Mouse (Mus musculus): ENCODE measurements around the gene Tiam1.
A peak's percentile ranks its signal among the peaks of the same experiment; 100 is the strongest.

The Tiam1 gene

GRCm38 (mm10) chr16:89773657-89774552, 369.7 kb downstream of the Tiam1 start:
- peak; percentile 89 for DNase-seq

GRCm38 (mm10) chr16:89765919-89766318, 377.6 kb downstream of the Tiam1 start:
- no peak for DNase-seq

DNA sequence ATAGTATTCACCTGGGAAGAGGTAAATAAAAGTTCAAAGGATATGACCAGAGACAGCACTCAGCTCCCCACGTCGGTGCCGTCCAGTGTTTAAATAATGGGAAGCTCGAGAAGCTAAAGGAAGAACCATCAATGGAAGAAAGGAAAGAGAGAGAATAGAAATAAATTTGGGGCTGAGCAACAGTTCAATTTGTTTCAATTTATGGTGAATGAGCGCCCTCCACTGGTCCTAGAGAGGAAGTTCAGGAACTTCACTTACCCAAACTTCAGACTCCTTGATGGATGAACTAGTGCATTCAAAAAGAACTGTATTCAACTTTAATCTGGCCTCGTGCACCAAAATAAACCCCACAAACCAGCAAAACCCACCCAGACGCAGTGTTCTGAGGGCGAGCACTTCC, 378.1 kb downstream of the Tiam1 start:
- peak; percentile 58 for DNase-seq

DNA sequence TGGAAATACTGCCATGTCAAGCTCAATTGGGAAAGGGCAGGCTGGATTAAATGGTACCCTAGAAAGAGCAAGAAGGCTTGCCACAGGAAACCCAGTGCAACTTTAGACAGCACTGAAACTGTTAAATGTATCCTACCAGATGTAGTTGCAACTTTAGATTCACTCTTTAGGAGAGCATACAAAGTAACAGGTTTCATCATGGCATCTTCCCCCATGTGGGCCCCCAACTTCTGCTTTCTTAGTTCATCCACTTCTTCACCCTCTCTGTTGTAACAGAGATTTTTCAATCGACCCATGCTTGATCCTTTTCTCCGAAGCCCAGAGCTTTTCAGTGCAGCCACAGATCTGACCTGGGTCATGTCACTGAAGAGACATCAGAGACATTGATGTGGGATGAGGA, 379.8 kb downstream of the Tiam1 start:
- DNase-seq = no peak

GRCm38 (mm10) chr16:89762523-89762922, 381.0 kb downstream of the Tiam1 start:
- no peak for DNase-seq

DNA sequence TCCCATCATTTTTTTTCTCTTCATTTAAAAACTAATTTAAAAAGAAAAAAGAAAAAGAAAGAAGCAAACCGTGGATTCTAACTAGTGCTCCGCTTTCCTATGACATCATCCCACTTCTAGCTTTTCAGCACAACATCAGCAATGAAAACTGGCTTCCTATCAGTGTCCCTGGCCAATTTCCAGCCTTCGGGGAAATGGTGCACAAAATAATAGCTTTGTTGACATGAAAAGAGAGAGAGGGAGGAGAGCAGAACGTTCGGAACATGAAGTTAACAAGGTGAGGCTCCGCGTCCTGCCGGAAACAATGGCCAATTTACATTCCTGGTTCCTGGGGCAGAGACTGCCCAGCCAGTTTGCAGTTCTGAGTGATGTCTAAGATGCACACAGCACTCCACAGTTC, 381.5 kb downstream of the Tiam1 start:
- DNase-seq = no peak

- DNase-seq = no peak
These were observed 386.2 kb downstream of the Tiam1 start for GRCm38 (mm10) chr16:89757384-89757783.

- no peak for DNase-seq
These were observed 388.9 kb downstream of the Tiam1 start for GRCm38 (mm10) chr16:89754709-89755108.

- DNase-seq = no peak
These were observed 395.7 kb downstream of the Tiam1 start for GRCm38 (mm10) chr16:89747864-89748263.

GRCm38 (mm10) chr16:89739559-89739958, 404.0 kb downstream of the Tiam1 start:
- no peak for DNase-seq

DNA sequence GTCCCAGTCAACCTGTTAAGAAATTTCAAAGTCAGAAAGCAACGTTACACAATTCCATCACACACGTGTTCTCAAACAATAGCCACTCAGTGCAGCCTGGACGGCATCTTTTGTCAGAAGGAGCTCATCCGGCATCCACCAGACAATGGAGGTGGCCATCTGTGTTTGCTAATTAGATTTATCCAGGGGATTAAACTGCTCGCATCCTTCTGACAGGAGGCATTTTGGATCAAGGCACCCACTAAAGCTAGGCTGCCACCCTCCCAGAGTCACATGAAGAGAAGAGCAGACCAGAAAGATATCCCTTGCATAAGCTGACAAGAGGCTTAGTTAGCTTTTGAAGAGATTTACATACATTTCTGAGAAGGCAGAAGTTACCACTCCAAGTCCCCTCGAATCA, 404.6 kb downstream of the Tiam1 start:
- DNase-seq = peak; percentile 18
